In the genomic region with DNA sequence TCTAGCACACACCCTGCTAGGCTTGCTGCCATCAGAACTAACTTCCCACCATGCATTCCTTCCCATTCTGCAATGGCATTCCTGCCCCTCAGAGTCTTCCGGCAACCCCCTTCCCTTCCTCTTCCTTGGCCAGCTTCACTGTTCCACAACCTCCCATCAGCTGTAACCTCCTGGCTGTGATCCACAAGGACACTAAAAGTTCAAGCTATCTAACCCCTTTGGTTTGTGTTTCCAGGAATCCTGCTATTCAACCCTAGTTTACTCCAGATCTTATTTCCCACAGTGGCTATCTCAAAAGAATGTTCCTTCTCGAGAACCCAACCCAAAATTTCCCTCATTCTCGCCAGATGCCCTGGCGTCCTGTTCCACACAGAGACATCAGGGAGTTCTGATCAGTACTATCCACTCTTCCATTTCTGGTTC, we compare ENCODE assay signal across 13 mouse cellular contexts.
A peak's percentile ranks its signal among the peaks of the same experiment; 100 is the strongest.
DNase-seq lines count a peak whose midpoint lies in the region; ATAC-seq and TF ChIP-seq lines count a peak whose summit lies in the region.
"Had no signal": no experiment of that assay in that cellular context is flagged by ENCODE, and none has a peak within 500 bp of the region (broad histone marks: within the 10 kb centered on the region; RNA-seq: fewer than 3 reads in every experiment).

No protein-coding gene starts in this region.

- H3K27ac ChIP-seq in kidney, adult 2 months (ENCODE audit: insufficient read depth, low read depth, low read length): no peak overlapping the region
- H3K27ac ChIP-seq in heart, adult 2 months: peak overlapping the region; percentile 26
- peak overlapping the region; percentile 28; the same call in 1 of the 2 replicates for H3K27ac ChIP-seq in kidney, embryonic 15.5 days
- H3K27ac ChIP-seq: forebrain, embryonic 12.5 days; left cerebral cortex, adult 2 months had no signal

- TF ChIP-seq POLR2A in kidney, adult 2 months (IDR thresholded peaks at IDR 0.05; ENCODE audit: low read depth, low read length): no peak
- TF ChIP-seq POLR2A in heart, adult 2 months (IDR thresholded peaks at IDR 0.05; ENCODE audit: insufficient read depth, low read depth, low read length): no peak

- intact Hi-C loops in heart, adult 2 months (cut with DNase I): no loop called here

- whole genome bisulfite sequencing in kidney, adult 2 months: 37% methylated on average over 4 of the region's 4 CpGs
- WGBS in heart, adult 2 months: 33% methylated on average over 4 of the region's 4 CpGs
- 60% methylated on average over 4 of the region's 4 CpGs for WGBS in kidney, embryonic 15.5 days

- no peaks in the 10 kb centered on the region for H3K79me2 ChIP-seq in heart, adult 2 months (replicated peaks; ENCODE audit: control insufficient read depth, insufficient read depth, low read length)

- peaks cover 15% of the 10 kb centered on the region for H3K4me1 ChIP-seq in kidney, adult 2 months (ENCODE audit: control insufficient read depth, insufficient read depth, low read length)
- peaks cover 6% of the 10 kb centered on the region for H3K4me1 ChIP-seq in heart, adult 2 months (ENCODE audit: control insufficient read depth, insufficient read depth, low read length)
- peaks cover 12% of the 10 kb centered on the region; the same call in 1 of the 2 replicates for H3K4me1 ChIP-seq in kidney, embryonic 15.5 days
- H3K4me1 ChIP-seq: forebrain, embryonic 12.5 days had no signal

- no peak overlapping the region for H3K4me3 ChIP-seq in kidney, adult 2 months (ENCODE audit: insufficient read depth, low read depth, low read length)
- no peak overlapping the region for H3K4me3 ChIP-seq in heart, adult 2 months
- no peak overlapping the region for H3K4me3 ChIP-seq in kidney, embryonic 15.5 days (replicated peaks)
- H3K4me3 ChIP-seq: forebrain, embryonic 12.5 days; left cerebral cortex, adult 2 months had no signal

- H3K9ac ChIP-seq in heart, adult 2 months (ENCODE audit: low read depth, low read length): no peak overlapping the region
- H3K9ac ChIP-seq in kidney, embryonic 15.5 days: no peak overlapping the region
- H3K9ac ChIP-seq: forebrain, embryonic 12.5 days had no signal

- no peak for TF ChIP-seq EP300 in heart, adult 2 months (IDR thresholded peaks at IDR 0.05; ENCODE audit: insufficient read depth, low read depth, low read length)

- DNase-seq in kidney, adult 2 months: peak; percentile 70
- no peak for DNase-seq in kidney, adult 18-20 months
- DNase-seq in heart, adult 2 months: peak; percentile 29 to 65
- peak; percentile 77 for DNase-seq in lung, postnatal 36 days
- DNase-seq in right cerebral cortex, postnatal 14 days: no peak
- DNase-seq in cerebellum, adult 11 months: no peak
- no peak for DNase-seq in layer of hippocampus, adult 9-10 months (ENCODE audit: low spot score)
- DNase-seq: right cerebral cortex, postnatal 25 days had no signal

- H3K36me3 ChIP-seq in kidney, adult 2 months (ENCODE audit: control insufficient read depth, insufficient read depth, low read length): no peaks in the 10 kb centered on the region
- H3K36me3 ChIP-seq in heart, adult 2 months (ENCODE audit: control insufficient read depth, insufficient read depth, low read length): no peaks in the 10 kb centered on the region
- no peaks in the 10 kb centered on the region for H3K36me3 ChIP-seq in kidney, embryonic 15.5 days
- H3K36me3 ChIP-seq: forebrain, embryonic 12.5 days had no signal

- H3K4me2 ChIP-seq in kidney, embryonic 15.5 days: no peak overlapping the region
- H3K4me2 ChIP-seq: forebrain, embryonic 12.5 days had no signal

- TF ChIP-seq CTCF in kidney, adult 2 months (conservative IDR thresholded peaks at IDR 0.05; ENCODE audit: insufficient read depth, insufficient read length, low read depth, low read length): no peak
- no peak for TF ChIP-seq CTCF in heart, adult 2 months (IDR thresholded peaks at IDR 0.05)

- H3K9me3 ChIP-seq in kidney, embryonic 15.5 days (replicated peaks): no peaks in the 10 kb centered on the region
- H3K9me3 ChIP-seq: forebrain, embryonic 12.5 days had no signal

- no peaks in the 10 kb centered on the region for H3K27me3 ChIP-seq in kidney, adult 2 months (replicated peaks; ENCODE audit: control insufficient read depth, insufficient read depth, low read length)
- H3K27me3 ChIP-seq in heart, adult 2 months (ENCODE audit: control insufficient read depth, insufficient read depth, low read length): no peaks in the 10 kb centered on the region
- no peaks in the 10 kb centered on the region for H3K27me3 ChIP-seq in kidney, embryonic 15.5 days
- H3K27me3 ChIP-seq: CH12.LX; forebrain, embryonic 12.5 days had no signal

- peak; percentile 27; the same call in 1 of the 2 replicates for ATAC-seq in kidney, embryonic 15.5 days (replicated peaks; ENCODE audit: low FRiP score)
- ATAC-seq: activated CD4-positive, CD25-positive, alpha-beta regulatory T cell, adult 4 months had no signal

Comparison
In these comparisons a context has a peak if more than half of its experiments do, and no peak if none do; other contexts are left out.
1. DNase-seq: peak in kidney, adult 2 months (single experiment), heart, adult 2 months (2 of 2) and lung, postnatal 36 days (single experiment); none in kidney, adult 18-20 months (single experiment), right cerebral cortex, postnatal 14 days (single experiment), cerebellum, adult 11 months (single experiment) and layer of hippocampus, adult 9-10 months (single experiment).